Mouse (Mus musculus) brain, embryonic 18.5 days (tissue): ENCODE measurements at regions not wholly inside any gene's neighbourhood (a gene's known extent, or its start where the extent isn't known, plus 50 kb on each side); places are given as distances from the start of the nearest gene placed in this dataset.

Experiments used
- DNase-seq: peaks from one replicate; pipeline ENCODE4 v3.0.0-alpha.2; 2012; ENCODE audit warnings: low read depth, low spot score

DNA sequence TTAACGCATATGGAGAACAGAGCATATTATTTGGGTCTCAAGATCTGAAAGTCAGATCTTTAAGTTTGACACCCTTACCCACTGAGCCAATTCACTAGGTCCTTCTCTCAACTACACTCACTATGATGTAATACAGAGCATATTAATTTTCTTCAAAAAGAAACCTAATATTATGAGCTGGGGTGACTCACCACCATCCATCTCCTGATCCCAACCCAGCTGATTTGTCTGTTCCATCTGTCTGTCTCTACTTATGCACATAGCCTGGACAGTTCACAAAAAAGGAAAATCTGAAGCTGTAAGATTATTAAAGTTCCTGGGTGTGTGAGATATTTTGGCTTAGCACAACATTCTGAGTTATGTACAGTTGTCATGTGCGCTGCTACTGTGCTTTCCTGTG is 108.2 kb upstream of the Rarb start:
- no peak for DNase-seq

DNA sequence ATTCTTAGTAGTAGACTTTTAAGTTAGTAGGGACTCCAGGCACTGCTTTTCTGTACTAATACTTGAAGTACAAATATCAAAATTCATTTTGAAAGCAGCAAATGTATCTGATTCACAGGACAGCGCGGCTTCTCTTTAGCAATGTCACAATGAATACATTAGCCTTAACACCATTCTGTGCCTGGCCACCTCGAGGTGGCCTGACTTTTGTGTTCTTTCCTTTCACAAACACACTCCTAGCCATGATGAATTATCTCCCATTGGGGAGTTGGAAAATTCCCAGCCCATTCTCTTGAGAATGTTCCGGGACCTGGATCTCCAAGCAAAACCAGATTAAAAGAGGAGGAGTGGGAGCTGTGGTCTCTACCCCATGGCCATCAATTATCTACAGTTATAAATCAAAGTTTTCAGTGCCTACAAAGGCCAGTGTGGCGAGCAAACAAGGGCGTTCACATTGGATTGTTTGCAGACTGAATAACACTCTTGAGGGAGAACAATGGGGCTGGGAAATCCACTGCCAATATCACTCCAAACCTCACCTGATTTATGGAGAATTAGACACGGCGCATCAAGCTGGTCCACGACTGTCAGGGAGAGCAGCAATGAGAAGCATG is 82.7 kb upstream of the Rarb start:
- no peak for DNase-seq

DNA sequence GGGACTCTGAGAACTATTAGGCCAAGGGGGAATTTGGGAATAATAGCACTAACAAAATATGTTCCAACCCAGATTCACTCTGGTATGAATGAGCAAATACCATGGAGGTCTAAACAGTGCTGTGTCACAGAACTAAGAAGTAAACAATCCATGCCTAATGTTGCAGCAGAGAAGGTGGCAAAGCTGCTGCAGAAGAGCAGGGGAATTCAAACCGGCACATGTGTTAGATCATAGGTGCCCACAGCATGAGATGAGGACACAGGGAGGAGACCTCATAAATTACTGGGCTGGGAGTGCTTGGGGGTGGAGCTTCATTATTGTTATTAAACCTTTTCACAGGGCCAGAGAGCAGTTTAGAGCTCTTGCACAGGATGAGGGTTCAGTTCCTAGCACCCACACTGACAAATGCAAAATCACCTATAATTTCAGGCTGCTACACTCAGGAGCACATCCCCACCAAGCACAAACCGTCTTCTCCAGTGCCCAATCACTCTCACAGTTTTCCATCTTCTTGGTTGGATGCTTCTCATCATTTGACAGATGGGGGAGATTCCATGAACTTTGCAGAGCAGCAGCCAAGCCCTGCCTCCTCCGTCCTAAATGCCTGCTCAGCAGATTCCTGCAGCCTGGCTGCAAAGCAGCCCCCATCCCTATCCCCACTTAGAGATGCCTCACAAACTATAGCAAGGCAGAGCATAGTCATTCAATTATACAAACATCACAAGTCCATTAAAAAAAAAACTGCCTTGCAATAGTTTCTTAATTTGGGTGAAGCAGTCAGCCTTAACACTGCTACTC is 79.0 kb upstream of the Rarb start:
- DNase-seq = no peak

DNA sequence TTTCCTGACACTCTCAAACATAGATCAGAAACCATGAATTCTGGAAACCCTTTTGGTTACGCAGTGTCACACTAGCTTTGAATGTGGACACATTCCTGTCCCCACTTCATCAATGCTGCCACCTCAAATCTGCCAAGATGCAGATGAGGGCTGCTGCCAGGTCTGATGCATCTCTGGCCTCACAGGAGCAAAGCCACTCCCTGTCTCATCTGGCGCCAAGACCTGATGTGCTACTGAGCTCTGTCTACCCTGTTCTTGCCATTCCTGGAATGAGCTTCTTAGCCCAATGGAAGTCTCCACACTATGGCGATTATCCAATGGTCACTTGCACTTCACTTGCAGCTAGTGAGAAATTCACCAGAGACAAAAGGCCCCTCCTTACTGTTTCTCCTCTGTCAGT is 78.0 kb upstream of the Rarb start:
- no peak for DNase-seq

DNA sequence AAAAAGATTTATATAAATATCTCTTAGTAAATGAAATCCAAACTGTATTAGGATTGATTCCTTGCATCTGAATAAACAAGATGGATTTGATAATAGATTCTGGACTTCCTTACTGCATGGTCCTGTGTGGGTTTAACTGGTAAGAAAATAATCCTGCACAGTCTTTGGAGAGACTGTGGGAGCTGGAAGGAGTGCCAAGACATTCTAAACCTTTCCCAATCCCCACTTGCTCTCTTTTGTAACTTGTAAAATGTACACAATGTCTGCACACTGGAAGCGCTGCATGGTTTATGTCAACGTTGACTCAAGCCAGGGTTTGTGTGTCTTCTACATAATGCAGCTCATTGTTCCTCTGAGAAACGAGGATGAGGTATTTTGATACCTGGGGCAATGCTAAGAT is 62.3 kb upstream of the Rarb start:
- no peak for DNase-seq

DNA sequence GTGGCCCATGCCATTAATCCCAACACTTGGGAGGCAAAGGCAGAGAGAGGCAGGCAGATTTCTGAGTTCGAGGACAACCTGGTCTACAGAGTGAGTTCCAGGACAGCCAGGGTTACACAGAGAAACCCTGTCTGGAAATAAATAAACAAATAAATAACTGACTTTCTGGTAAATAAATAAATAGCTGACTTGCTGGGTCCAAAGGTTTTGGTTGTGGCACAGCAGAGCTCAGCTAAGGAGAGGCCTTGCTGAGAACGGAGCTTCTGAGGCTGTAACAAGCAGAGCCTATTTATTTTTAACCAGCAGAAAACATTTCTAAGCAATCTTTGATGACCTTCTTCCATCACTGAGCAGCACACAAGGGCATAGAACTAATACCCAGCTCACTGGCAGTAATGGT is 50.3 kb upstream of the Rarb start:
- DNase-seq = no peak
